ENCODE assay signal across 13 mouse cellular contexts in the genomic region with DNA sequence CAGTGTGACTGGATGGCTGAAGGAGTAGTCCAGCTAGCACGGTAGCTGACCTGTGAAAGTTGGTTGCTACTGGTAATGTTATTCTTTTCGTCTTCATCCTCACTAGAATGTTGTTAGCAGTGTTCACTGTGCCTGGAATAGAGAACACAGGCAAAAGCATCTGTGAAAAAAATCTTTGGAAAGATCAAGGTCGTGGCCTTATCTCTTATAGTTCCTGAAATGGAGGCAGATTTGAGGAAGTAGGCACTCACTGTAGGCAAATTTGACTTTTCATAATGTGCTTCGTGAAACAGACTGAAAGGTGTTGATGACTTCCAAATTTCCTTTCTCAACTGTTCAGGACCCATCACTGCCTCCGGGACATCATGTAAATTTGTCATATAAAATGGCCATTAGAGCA.
"Had no signal": no experiment of that assay in that cellular context is flagged by ENCODE, and none has a peak within 500 bp of the region (broad histone marks: within the 10 kb centered on the region; RNA-seq: fewer than 3 reads in every experiment).

No protein-coding gene starts in this region.

- H3K4me1 ChIP-seq: liver, embryonic 12.5 days had no signal

- H3K4me2 ChIP-seq: limb, embryonic 15.5 days; liver, embryonic 12.5 days; lung, embryonic 14.5 days; neural tube, embryonic 12.5 days had no signal

- H3K4me3 ChIP-seq: layer of hippocampus, adult 2 months; limb, embryonic 15.5 days; liver, embryonic 12.5 days; neural tube, embryonic 12.5 days had no signal

- DNase-seq: kidney, postnatal 36 days; lung, embryonic 14.5 days; lung, postnatal 10 days; midbrain, embryonic 14.5 days; spleen, adult 18-20 months; thymus, adult 18-20 months; thymus, postnatal 14 days had no signal

- H3K27ac ChIP-seq: layer of hippocampus, adult 2 months; liver, embryonic 12.5 days; macrophage; neural tube, embryonic 12.5 days had no signal

- H3K27me3 ChIP-seq: limb, embryonic 15.5 days; liver, embryonic 12.5 days; neural tube, embryonic 12.5 days had no signal

- ATAC-seq: intestine, postnatal 0 days; liver, embryonic 12.5 days had no signal

- H3K9ac ChIP-seq: limb, embryonic 15.5 days; liver, embryonic 12.5 days; lung, embryonic 14.5 days; neural tube, embryonic 12.5 days had no signal

- H3K36me3 ChIP-seq: limb, embryonic 15.5 days; liver, embryonic 12.5 days; neural tube, embryonic 12.5 days had no signal

- H3K9me3 ChIP-seq: limb, embryonic 15.5 days; liver, embryonic 12.5 days; neural tube, embryonic 12.5 days had no signal
